Mouse (Mus musculus) MEL (cell line): ENCODE data around the gene Pde7b. TPM values are rescaled to one million over a fixed set of nuclear protein-coding genes. Genes with fewer than 3 reads are reported as not detected.

Experiments used
- DNase-seq: peaks from one replicate; pipeline ENCODE4 v3.0.0; 2011; ENCODE audit warnings: low read depth, low spot score
- H3K27ac ChIP-seq: 2 replicates; pipeline ENCODE4 v1.5.1; 2012; ENCODE audit warnings: low read depth, mild to moderate bottlenecking, control low read depth, low read length, moderate library complexity; ENCODE audit not compliant: control insufficient read depth
- H3K27me3 ChIP-seq, 2 experiments: fragments of 150-350 bp in 1 of 2; sonication (generic) in 1 of 2; 2 replicates each; pipeline ENCODE4 v1.6.1; 2012; ENCODE audit warnings: low read length in 2 of 2, mild to moderate bottlenecking in 2 of 2, improper control_type of control experiment in 1 of 2, moderate library complexity in 1 of 2; ENCODE audit not compliant: insufficient read depth in 2 of 2, control insufficient read depth in 1 of 2
- H3K36me3 ChIP-seq, 2 experiments: 2 replicates each; pipeline ENCODE4 v1.6.1; 2012 to 2014; ENCODE audit warnings: low read length in 2 of 2, improper control_type of control experiment in 1 of 2, inconsistent platforms in 1 of 2, mild to moderate bottlenecking in 1 of 2; ENCODE audit not compliant: insufficient read depth in 2 of 2, control insufficient read depth in 1 of 2
- H3K4me1 ChIP-seq, 2 experiments: fragments of 150-350 bp in 1 of 2; sonication (generic) in 1 of 2; 2 replicates each; pipeline ENCODE4 v1.6.1; 2012; ENCODE audit warnings: low read length in 2 of 2, improper control_type of control experiment in 1 of 2, mild to moderate bottlenecking in 1 of 2; ENCODE audit not compliant: insufficient read depth in 2 of 2, control insufficient read depth in 1 of 2
- H3K4me3 ChIP-seq, 2 experiments: fragments of 150-350 bp in 1 of 2; sonication (generic) in 1 of 2; 2 replicates each; pipeline ENCODE4 v1.5.1; 2012; ENCODE audit warnings: low read depth in 2 of 2, low read length in 2 of 2, mild to moderate bottlenecking in 2 of 2, moderate library complexity in 2 of 2, control low read depth in 1 of 2, improper control_type of control experiment in 1 of 2; ENCODE audit not compliant: control insufficient read depth in 1 of 2, insufficient read depth in 1 of 2
- H3K79me2 ChIP-seq: 2 replicates; pipeline ENCODE4 v1.6.1; 2012; ENCODE audit warnings: mild to moderate bottlenecking, low read length, moderate library complexity; ENCODE audit not compliant: control insufficient read depth, poor library complexity, insufficient read depth
- H3K9ac ChIP-seq: 2 replicates; pipeline ENCODE4 v1.6.1; 2012; ENCODE audit warnings: low read depth, mild to moderate bottlenecking, control low read depth, low read length, moderate library complexity; ENCODE audit not compliant: control insufficient read depth, poor library complexity, severe bottlenecking
- H3K9me3 ChIP-seq: fragments of 150-350 bp; sonication (generic); replicated peaks from 2 replicates; pipeline ENCODE4 v1.6.1; 2012; ENCODE audit warnings: mild to moderate bottlenecking, low read length, improper control_type of control experiment, moderate library complexity; ENCODE audit not compliant: insufficient read depth
- CHD1 ChIP-seq: IDR thresholded peaks from 2 replicates; pipeline ENCODE4 v1.6.1; 2012; ENCODE audit warnings: low read depth, mild to moderate bottlenecking, inconsistent platforms, low read length, improper control_type of control experiment
- CHD2 ChIP-seq: IDR thresholded peaks from 2 replicates; pipeline ENCODE4 v1.6.1; 2011; ENCODE audit warnings: low read length, improper control_type of control experiment
- E2F4 ChIP-seq: IDR thresholded peaks from 2 replicates; pipeline ENCODE4 v1.6.1; 2011; ENCODE audit warnings: low read depth, low read length, improper control_type of control experiment, borderline replicate concordance
- ELF1 ChIP-seq: IDR thresholded peaks from 2 replicates; pipeline ENCODE4 v1.6.1; 2014; ENCODE audit warnings: low read depth, mild to moderate bottlenecking, inconsistent platforms, low read length, improper control_type of control experiment, moderate library complexity
- EP300 ChIP-seq, 2 experiments: IDR thresholded peaks; 2 replicates each; pipeline ENCODE4 v1.6.1; 2011; ENCODE audit warnings: improper control_type of control experiment in 2 of 2, low read length in 2 of 2, low read depth in 1 of 2, mild to moderate bottlenecking in 1 of 2
- GABPA ChIP-seq: IDR thresholded peaks from 2 replicates; pipeline ENCODE4 v1.6.1; 2012; ENCODE audit warnings: low read depth, mild to moderate bottlenecking, inconsistent platforms, low read length, improper control_type of control experiment, moderate library complexity
- GATA1 ChIP-seq: IDR thresholded peaks from 2 replicates; pipeline ENCODE4 v1.6.1; 2011; ENCODE audit warnings: low read depth, low read length, improper control_type of control experiment
- KAT2A ChIP-seq: conservative IDR thresholded peaks from 2 replicates; pipeline ENCODE4 v1.6.1; 2012; ENCODE audit warnings: low read depth, low read length, improper control_type of control experiment, inconsistent platforms
- MAZ ChIP-seq: IDR thresholded peaks from 2 replicates; pipeline ENCODE4 v1.6.1; 2012; ENCODE audit warnings: low read depth, mild to moderate bottlenecking, inconsistent platforms, low read length, improper control_type of control experiment
- MXI1 ChIP-seq: IDR thresholded peaks from 2 replicates; pipeline ENCODE4 v1.6.1; 2011; ENCODE audit warnings: mild to moderate bottlenecking, low read depth, low read length, improper control_type of control experiment
- NELFE ChIP-seq: IDR thresholded peaks from 2 replicates; pipeline ENCODE4 v1.6.1; 2011; ENCODE audit warnings: low read depth, low read length, improper control_type of control experiment
- NRF1 ChIP-seq: IDR thresholded peaks from 2 replicates; pipeline ENCODE4 v1.6.1; 2014; ENCODE audit warnings: low read depth, mild to moderate bottlenecking, inconsistent platforms, low read length, improper control_type of control experiment, moderate library complexity; ENCODE audit not compliant: poor library complexity, insufficient read depth, severe bottlenecking
- POLR2A ChIP-seq, 2 experiments: IDR thresholded peaks; 2 replicates each; pipeline ENCODE4 v1.6.1; 2011 to 2012; ENCODE audit warnings: low read length in 2 of 2, mild to moderate bottlenecking in 2 of 2, control low read depth in 1 of 2, improper control_type of control experiment in 1 of 2, low read depth in 1 of 2, moderate library complexity in 1 of 2; ENCODE audit not compliant: control insufficient read depth in 1 of 2, insufficient read depth in 1 of 2, poor library complexity in 1 of 2
- RAD21 ChIP-seq: IDR thresholded peaks from 2 replicates; pipeline ENCODE4 v1.6.1; 2011; ENCODE audit warnings: mild to moderate bottlenecking, low read depth, low read length, improper control_type of control experiment
- RCOR1 ChIP-seq: IDR thresholded peaks from 2 replicates; pipeline ENCODE4 v1.6.1; 2012; ENCODE audit warnings: low read depth, mild to moderate bottlenecking, inconsistent platforms, low read length, improper control_type of control experiment
- SMC3 ChIP-seq: IDR thresholded peaks from 2 replicates; pipeline ENCODE4 v1.6.1; 2011; ENCODE audit warnings: low read depth, low read length, improper control_type of control experiment
- TAL1 ChIP-seq: IDR thresholded peaks from 2 replicates; pipeline ENCODE4 v1.6.1; 2012; ENCODE audit warnings: mild to moderate bottlenecking, inconsistent platforms, low read length, moderate library complexity, mixed read lengths
- TBP ChIP-seq: IDR thresholded peaks from 2 replicates; pipeline ENCODE4 v1.8.0; 2011; ENCODE audit warnings: low read depth, low read length, improper control_type of control experiment
- TCF12 ChIP-seq: IDR thresholded peaks from 2 replicates; pipeline ENCODE4 v1.6.1; 2014; ENCODE audit warnings: low read depth, mild to moderate bottlenecking, inconsistent platforms, low read length, improper control_type of control experiment, moderate library complexity
- UBTF ChIP-seq: IDR thresholded peaks from 2 replicates; pipeline ENCODE4 v1.6.1; 2012; ENCODE audit warnings: low read depth, mild to moderate bottlenecking, inconsistent platforms, low read length, improper control_type of control experiment, moderate library complexity, borderline replicate concordance; ENCODE audit not compliant: insufficient read depth
- USF2 ChIP-seq, 2 experiments: IDR thresholded peaks; 2 replicates each; pipeline ENCODE4 v1.6.1; 2011 to 2012; ENCODE audit warnings: improper control_type of control experiment in 2 of 2, low read length in 2 of 2, borderline replicate concordance in 1 of 2, inconsistent platforms in 1 of 2, low read depth in 1 of 2, mild to moderate bottlenecking in 1 of 2; ENCODE audit not compliant: insufficient read depth in 1 of 2
- polyA plus RNA-seq, 2 experiments: library from polyadenylated mRNA; stranded (reverse) in 1 of 2; unstranded in 1 of 2; fragments of >175 nt in 1 of 2; fragments of >200 nt in 1 of 2; gene quantifications; 2 replicates each; pipeline versions ENCODE4 v1.2.1 to v1.2.4; 2012; ENCODE audit warnings: low replicate concordance in 2 of 2, low read depth in 1 of 2; ENCODE audit not compliant: insufficient read length in 2 of 2, insufficient read depth in 1 of 2, missing spikeins in 1 of 2
- total RNA-seq: library from RNA; depleted of rRNA; stranded (reverse); fragments of 300-350 nt; gene quantifications from 2 replicates; pipeline ENCODE4 v1.2.3, GENCODE M21; 2012

Gene Pde7b
- total and polyA plus RNA-seq, 3 experiments: 0.04 TPM; not detected in 2

DNA sequence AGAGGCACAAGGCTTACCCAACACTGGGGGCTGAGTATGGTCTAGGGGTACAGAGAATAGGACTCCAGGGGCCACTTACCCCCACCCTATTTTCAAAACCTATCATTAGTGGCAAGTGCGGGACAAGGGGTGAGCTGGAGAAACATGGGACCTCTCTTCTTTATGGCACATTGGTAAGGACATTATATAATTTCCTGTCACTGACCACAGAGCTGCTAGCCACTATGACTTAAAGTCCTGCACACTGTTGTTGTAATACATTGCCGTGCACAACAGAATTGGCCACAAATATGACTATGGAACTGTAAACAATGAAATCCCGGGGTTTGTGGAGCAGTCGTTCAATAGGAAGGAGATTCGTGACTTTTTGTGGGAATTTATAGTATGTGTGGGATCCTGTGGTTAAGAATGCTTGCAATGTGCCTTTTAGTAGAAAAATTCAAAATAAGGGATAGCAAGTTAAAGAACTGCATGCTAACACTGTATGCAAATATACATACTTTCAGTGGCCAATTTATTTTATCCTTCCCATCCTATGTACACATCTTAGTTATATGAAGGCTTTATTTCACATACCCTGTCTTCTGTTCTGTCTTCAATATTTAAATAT, 25.9 kb upstream of the Pde7b start:
- Histone ChIP-seq H3K4me3 (no peak overlapping the region), H3K4me1 (no peaks in the 10 kb centered on the region), H3K36me3 (no peaks in the 10 kb centered on the region), H3K9ac (no peak overlapping the region), H3K27me3 (peaks cover 0 to 1% of the 10 kb centered on the region in 2 experiments; a peak in 3 of 4 replicates), H3K79me2 (no peaks in the 10 kb centered on the region), H3K9me3 (no peaks in the 10 kb centered on the region), H3K27ac (no peak overlapping the region)
- no peak for DNase-seq
- no peak for TF ChIP-seq POLR2A (IDR thresholded peaks at IDR 0.05; ENCODE audit: control insufficient read depth in 1 of 2, insufficient read depth in 1 of 2, low read depth in 1 of 2, low read length in 2 of 2, poor library complexity in 1 of 2)

DNA sequence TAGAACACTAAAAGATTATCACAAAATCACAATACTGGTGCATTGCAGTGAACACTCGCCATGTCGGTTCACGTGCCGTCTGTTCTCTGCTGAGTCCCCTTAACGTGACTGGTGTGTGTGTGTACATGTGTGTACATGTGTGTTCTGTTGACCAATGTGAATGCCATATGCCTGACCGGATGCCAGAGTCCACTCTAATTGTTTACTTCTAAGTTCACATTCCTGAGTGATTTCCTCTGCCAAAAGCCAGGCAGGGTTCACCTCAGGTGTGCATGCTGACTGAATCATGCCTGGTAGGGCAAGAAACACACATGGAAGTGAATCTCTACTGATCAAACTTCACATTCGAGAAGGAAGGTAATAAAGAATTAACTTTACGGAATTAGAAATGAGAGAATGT, 24.1 kb upstream of the Pde7b start:
- TF ChIP-seq CHD1 (no peak), E2F4 (no peak), RAD21 (no peak), MXI1 (no peak), MAZ (no peak), NELFE (no peak), TAL1 (no peak), RCOR1 (no peak), EP300 (IDR thresholded peaks at IDR 0.05; ENCODE audit: low read depth in 1 of 2, low read length in 2 of 2) (no peak), NRF1 (no peak), TCF12 (no peak), UBTF (no peak), GATA1 (no peak), TBP (no peak), SMC3 (no peak), USF2 (IDR thresholded peaks at IDR 0.05; ENCODE audit: borderline replicate concordance in 1 of 2, insufficient read depth in 1 of 2, low read depth in 1 of 2, low read length in 2 of 2) (no peak), ELF1 (no peak), KAT2A (no peak), GABPA (no peak), CHD2 (no peak)
- H3K4me1 ChIP-seq: no peaks in the 10 kb centered on the region

More for the DNA sequence above, 24.1 kb upstream of the Pde7b start:
- Histone ChIP-seq H3K36me3 (no peaks in the 10 kb centered on the region), H3K79me2 (no peaks in the 10 kb centered on the region), H3K9me3 (no peaks in the 10 kb centered on the region), H3K4me3 (no peak overlapping the region), H3K27me3 (peaks cover 0 to 1% of the 10 kb centered on the region in 2 experiments; a peak in 3 of 4 replicates), H3K9ac (no peak overlapping the region), H3K27ac (no peak overlapping the region)
- no peak for DNase-seq
